Mouse (Mus musculus) midbrain, embryonic 13.5 days (tissue): ENCODE measurements around the gene A930017K11Rik. TPM values are rescaled to one million over a fixed set of nuclear protein-coding genes. Genes with fewer than 3 reads are reported as not detected.

ENCODE experiments used
- ATAC-seq: fragments of 200-750 bp; cut with Nextera tagmentation; 2 replicates; pipeline ENCODE4 v1.8.0; 2017; ENCODE audit warnings: mild to moderate bottlenecking, moderate TSS enrichment, moderate library complexity
- H3K27ac ChIP-seq: fragments of 300-500 bp; sonication (generic); 2 replicates; pipeline ENCODE4 v1.5.1; 2015; ENCODE audit warnings: inconsistent platforms, mild to moderate bottlenecking, moderate library complexity
- H3K27me3 ChIP-seq: fragments of 300-500 bp; sonication (generic); 2 replicates; pipeline ENCODE4 v1.6.1; 2015; ENCODE audit warnings: mild to moderate bottlenecking, inconsistent platforms
- H3K36me3 ChIP-seq: fragments of 300-500 bp; sonication (generic); 2 replicates; pipeline ENCODE4 v1.6.1; 2015; ENCODE audit warnings: mild to moderate bottlenecking, inconsistent platforms
- H3K4me1 ChIP-seq: fragments of 300-500 bp; sonication (generic); replicated peaks from 2 replicates; pipeline ENCODE4 v1.6.1; 2015; ENCODE audit warnings: inconsistent platforms
- H3K4me2 ChIP-seq: fragments of 300-500 bp; sonication (generic); replicated peaks from 2 replicates; pipeline ENCODE4 v1.6.1; 2015; ENCODE audit warnings: moderate library complexity, mild to moderate bottlenecking, inconsistent platforms
- H3K4me3 ChIP-seq: fragments of 300-500 bp; sonication (generic); replicated peaks from 2 replicates; pipeline ENCODE4 v1.5.1; 2015; ENCODE audit warnings: mild to moderate bottlenecking, inconsistent platforms
- H3K9ac ChIP-seq: fragments of 300-500 bp; sonication (generic); replicated peaks from 2 replicates; pipeline ENCODE4 v1.6.1; 2015; ENCODE audit warnings: mild to moderate bottlenecking, inconsistent platforms
- H3K9me3 ChIP-seq: fragments of 300-500 bp; sonication (generic); 2 replicates; pipeline ENCODE4 v1.6.1; 2016; ENCODE audit warnings: mild to moderate bottlenecking, inconsistent platforms
- WGBS: fragments of 180-500 bp; shearing (Covaris S2); methylation state at CpG from one replicate; pipeline ENCODE4 v1.1.7; 2015; 5-methylcytosine and 5-hydroxymethylcytosine counted together
- polyA plus RNA-seq: library from polyadenylated mRNA; unstranded; fragments of >200 nt; fragmentation: Nextera tagmentation; extraction: Ambion mirVana; gene quantifications from 2 replicates; pipeline ENCODE4 v1.2.1, GENCODE M21; 2015

Gene A930017K11Rik
- 0.48 and 0.62 TPM in 2 replicates for polyA plus RNA-seq

- WGBS, result 1% methylated on average over 53 of the region's 58 CpGs
- Histone ChIP-seq H3K9ac (0 out of 2 replicates have a peak within 1 kb of the TSS, but pooled peaks have one; percentile 16), H3K4me3 (peak within 1 kb of the TSS; percentile 25), H3K27me3 (peaks cover 47% of the 10 kb centered on the region), H3K9me3 (no peaks in the 10 kb centered on the region), H3K4me1 (peaks cover 17% of the 10 kb centered on the region), H3K36me3 (no peaks in the 10 kb centered on the region), H3K4me2 (peak within 1 kb of the TSS; percentile 46), H3K27ac (no peak within 1 kb of the TSS)
- no peak for ATAC-seq
Measured at GRCm38 (mm10) chr17:25951803-25952623, at the start of gene A930017K11Rik. TSS of gene A930017K11Rik (minus strand) at chr17:25952565.

- Histone ChIP-seq H3K36me3 (peaks cover 81% of the 10 kb centered on the region), H3K4me3 (no peak overlapping the region), H3K27ac (no peak overlapping the region), H3K4me1 (no peaks in the 10 kb centered on the region), H3K9ac (no peak overlapping the region), H3K27me3 (no peaks in the 10 kb centered on the region), H3K9me3 (no peaks in the 10 kb centered on the region), H3K4me2 (no peak overlapping the region)
- WGBS, result 88% methylated on average over 11 of the region's 11 CpGs
- ATAC-seq, result no peak
Measured at GRCm38 (mm10) chr17:25998425-25998824, 46.1 kb upstream of the A930017K11Rik start.

GRCm38 (mm10) chr17:25993489-25993888, 41.1 kb upstream of the A930017K11Rik start:
- H3K4me2 ChIP-seq, result no peak overlapping the region
- no peaks in the 10 kb centered on the region for H3K27me3 ChIP-seq
- peaks cover 95% of the 10 kb centered on the region for H3K36me3 ChIP-seq
- H3K9ac ChIP-seq, result no peak overlapping the region
- no peaks in the 10 kb centered on the region for H3K4me1 ChIP-seq
- no peak overlapping the region for H3K27ac ChIP-seq
- H3K9me3 ChIP-seq, result no peaks in the 10 kb centered on the region
- 96% methylated on average over 3 of the region's 3 CpGs for WGBS
- no peak for ATAC-seq
- no peak overlapping the region for H3K4me3 ChIP-seq

- H3K36me3 ChIP-seq, result peaks cover 89% of the 10 kb centered on the region
- H3K27me3 ChIP-seq, result no peaks in the 10 kb centered on the region
- H3K4me2 ChIP-seq, result no peak overlapping the region
- WGBS, result 96% methylated on average over 4 of the region's 4 CpGs
- no peak for ATAC-seq
- no peak overlapping the region for H3K27ac ChIP-seq
- no peak overlapping the region for H3K9ac ChIP-seq
- H3K4me1 ChIP-seq, result no peaks in the 10 kb centered on the region
- H3K4me3 ChIP-seq, result no peak overlapping the region
- no peaks in the 10 kb centered on the region for H3K9me3 ChIP-seq
Measured at GRCm38 (mm10) chr17:25992274-25992673, 39.9 kb upstream of the A930017K11Rik start.

GRCm38 (mm10) chr17:25990331-25990730, 38.0 kb upstream of the A930017K11Rik start:
- H3K9me3 ChIP-seq, result no peaks in the 10 kb centered on the region
- H3K27me3 ChIP-seq, result no peaks in the 10 kb centered on the region
- WGBS, result 93% methylated on average over 5 of the region's 5 CpGs
- ATAC-seq, result no peak
- no peak overlapping the region for H3K27ac ChIP-seq
- peaks cover 8% of the 10 kb centered on the region; the same call in 1 of the 2 replicates for H3K4me1 ChIP-seq
- H3K9ac ChIP-seq, result no peak overlapping the region
- H3K36me3 ChIP-seq, result peaks cover 72% of the 10 kb centered on the region
- no peak overlapping the region for H3K4me3 ChIP-seq
- H3K4me2 ChIP-seq, result no peak overlapping the region

- Histone ChIP-seq H3K27ac (peak within 1 kb of the TSS; percentile 92), H3K4me1 (peaks cover 38% of the 10 kb centered on the region), H3K36me3 (peaks cover 32% of the 10 kb centered on the region), H3K9ac (peak within 1 kb of the TSS; percentile 91), H3K9me3 (no peaks in the 10 kb centered on the region), H3K4me3 (peak within 1 kb of the TSS; percentile 91), H3K4me2 (peak within 1 kb of the TSS; percentile 92), H3K27me3 (no peaks in the 10 kb centered on the region)
- peak; percentile 100 for ATAC-seq
- WGBS, result under 1% methylated on average over 91 of the region's 91 CpGs
Measured at GRCm38 (mm10) chr17:25985306-25986294, 33.2 kb upstream of the A930017K11Rik start, which contains the start of gene Capn15. TSS of gene Capn15 (minus strand) at chr17:25985796.

GRCm38 (mm10) chr17:25984556-25985305, 32.4 kb upstream of the A930017K11Rik start:
- no peak for ATAC-seq
- H3K9me3 ChIP-seq, result no peaks in the 10 kb centered on the region
- H3K27me3 ChIP-seq, result no peaks in the 10 kb centered on the region
- peaks cover 24% of the 10 kb centered on the region for H3K36me3 ChIP-seq
- peaks cover 43% of the 10 kb centered on the region for H3K4me1 ChIP-seq
- H3K4me3 ChIP-seq, result peak overlapping the region; percentile 91
- 9% methylated on average over 17 of the region's 17 CpGs for WGBS
- H3K4me2 ChIP-seq, result peak overlapping the region; percentile 92
- H3K27ac ChIP-seq, result peak overlapping the region; percentile 92
- peak overlapping the region; percentile 91 for H3K9ac ChIP-seq

GRCm38 (mm10) chr17:25984066-25984465, 31.7 kb upstream of the A930017K11Rik start:
- H3K4me2 ChIP-seq, result peak overlapping the region; percentile 92
- WGBS, result 94% methylated on average over 1 of the region's 1 CpGs
- H3K9me3 ChIP-seq, result no peaks in the 10 kb centered on the region
- ATAC-seq, result no peak
- H3K27me3 ChIP-seq, result no peaks in the 10 kb centered on the region
- no peak overlapping the region for H3K27ac ChIP-seq
- peak overlapping the region; percentile 91 for H3K4me3 ChIP-seq
- peaks cover 43% of the 10 kb centered on the region for H3K4me1 ChIP-seq
- peaks cover 17% of the 10 kb centered on the region for H3K36me3 ChIP-seq
- H3K9ac ChIP-seq, result peak overlapping the region; percentile 91; the same call in 1 of the 2 replicates

GRCm38 (mm10) chr17:25982913-25983312, 30.5 kb upstream of the A930017K11Rik start:
- Histone ChIP-seq H3K36me3 (peaks cover 6% of the 10 kb centered on the region; the same call in 1 of the 2 replicates), H3K4me3 (no peak overlapping the region), H3K27ac (no peak overlapping the region), H3K9me3 (no peaks in the 10 kb centered on the region), H3K9ac (0 out of 2 replicates have a peak overlapping the region, but pooled peaks have one; percentile 6), H3K4me2 (no peak overlapping the region), H3K27me3 (no peaks in the 10 kb centered on the region), H3K4me1 (peaks cover 43% of the 10 kb centered on the region)
- WGBS, result 95% methylated on average over 3 of the region's 3 CpGs
- ATAC-seq, result no peak

GRCm38 (mm10) chr17:25980854-25981253, 28.5 kb upstream of the A930017K11Rik start:
- Histone ChIP-seq H3K4me1 (peaks cover 38% of the 10 kb centered on the region), H3K4me3 (no peak overlapping the region), H3K4me2 (no peak overlapping the region), H3K9me3 (no peaks in the 10 kb centered on the region), H3K27ac (no peak overlapping the region), H3K36me3 (peaks cover 5% of the 10 kb centered on the region; the same call in 1 of the 2 replicates), H3K27me3 (no peaks in the 10 kb centered on the region), H3K9ac (no peak overlapping the region)
- 91% methylated on average over 5 of the region's 5 CpGs for WGBS
- ATAC-seq, result no peak
